Mouse (Mus musculus) embryonic facial prominence, embryonic 14.5 days (tissue): Measurements from ENCODE around the gene Med13l. TPM values are rescaled to one million over a fixed set of nuclear protein-coding genes. Genes with fewer than 3 reads are reported as not detected.

Source experiments
- ATAC-seq: fragments of 200-750 bp; cut with Nextera tagmentation; 2 replicates; pipeline ENCODE4 v1.8.0; 2017; ENCODE audit warnings: low read depth, moderate number of reproducible peaks, moderate TSS enrichment
- DNase-seq: peaks from one replicate; pipeline ENCODE4 v3.0.0-alpha.2; 2015; ENCODE audit warnings: low spot score
- H3K27ac ChIP-seq: fragments of 300-500 bp; sonication (generic); replicated peaks from 2 replicates; pipeline ENCODE4 v1.5.1; 2014; ENCODE audit warnings: low read depth, mild to moderate bottlenecking, low read length, moderate library complexity
- H3K27me3 ChIP-seq: fragments of 300-500 bp; sonication (generic); replicated peaks from 2 replicates; pipeline ENCODE4 v1.6.1; 2014; ENCODE audit warnings: low read length; ENCODE audit not compliant: control insufficient read depth, insufficient read depth
- H3K36me3 ChIP-seq: fragments of 300-500 bp; sonication (generic); 2 replicates; pipeline ENCODE4 v1.6.1; 2014; ENCODE audit warnings: low read length, mixed read lengths; ENCODE audit not compliant: control insufficient read depth, insufficient read depth
- H3K4me1 ChIP-seq: fragments of 300-500 bp; sonication (generic); 2 replicates; pipeline ENCODE4 v1.6.1; 2014; ENCODE audit warnings: antibody characterized with exemption, low read length; ENCODE audit not compliant: control insufficient read depth, insufficient read depth
- H3K4me2 ChIP-seq: fragments of 300-500 bp; sonication (generic); 2 replicates; pipeline ENCODE4 v1.6.1; 2014; ENCODE audit warnings: low read depth, mild to moderate bottlenecking, low read length, moderate library complexity, mixed read lengths
- H3K4me3 ChIP-seq: fragments of 300-500 bp; sonication (generic); 2 replicates; pipeline ENCODE4 v1.5.1; 2014; ENCODE audit warnings: low read depth, mild to moderate bottlenecking, low read length
- H3K9ac ChIP-seq: fragments of 300-500 bp; sonication (generic); 2 replicates; pipeline ENCODE4 v1.6.1; 2014; ENCODE audit warnings: low read depth, mild to moderate bottlenecking, low read length, moderate library complexity, mixed read lengths
- H3K9me3 ChIP-seq: fragments of 300-500 bp; sonication (generic); 2 replicates; pipeline ENCODE4 v1.6.1; 2016; ENCODE audit warnings: low read length; ENCODE audit not compliant: control insufficient read depth
- WGBS: fragments of 180-500 bp; shearing (Covaris S2); extraction: QIAGEN DNeasy Blood & Tissue Kit; methylation state at CpG from one replicate; pipeline ENCODE4 v1.1.7; 2014; 5-methylcytosine and 5-hydroxymethylcytosine counted together
- polyA plus RNA-seq: library from polyadenylated mRNA; unstranded; fragments of >200 nt; fragmentation: Nextera tagmentation; extraction: Ambion mirVana; gene quantifications from 2 replicates; pipeline ENCODE4 v1.2.1, GENCODE M21; 2014

The Med13l gene
- polyA plus RNA-seq, 1 experiment from 2014 or later: 16.5 TPM

- no peaks in the 10 kb centered on the region for H3K27me3 ChIP-seq
- 21% methylated on average over 1 of the region's 1 CpGs for WGBS
- no peak overlapping the region for H3K4me3 ChIP-seq
- ATAC-seq (peak; percentile 79), DNase-seq (peak; percentile 74)
- H3K4me2 ChIP-seq: no peak overlapping the region
- H3K36me3 ChIP-seq: peaks cover 70% of the 10 kb centered on the region
- no peaks in the 10 kb centered on the region for H3K9me3 ChIP-seq
- H3K4me1 ChIP-seq: no peaks in the 10 kb centered on the region
- H3K9ac ChIP-seq: no peak overlapping the region
- H3K27ac ChIP-seq: no peak overlapping the region
Measured at GRCm38 (mm10) chr5:118737548-118737947, 177.1 kb downstream of the Med13l start.

GRCm38 (mm10) chr5:118743067-118743466 is 182.6 kb downstream of the Med13l start:
- DNase-seq: peak; percentile 35
- no peak for ATAC-seq
- peaks cover 88% of the 10 kb centered on the region for H3K36me3 ChIP-seq
- no peak overlapping the region for H3K27ac ChIP-seq
- no peaks in the 10 kb centered on the region for H3K9me3 ChIP-seq
- no peaks in the 10 kb centered on the region for H3K27me3 ChIP-seq
- H3K4me1 ChIP-seq: no peaks in the 10 kb centered on the region
- H3K4me3 ChIP-seq: no peak overlapping the region
- 64% methylated on average over 2 of the region's 2 CpGs for WGBS
- no peak overlapping the region for H3K4me2 ChIP-seq
- no peak overlapping the region for H3K9ac ChIP-seq

- DNase-seq (no peak), ATAC-seq (no peak)
- Histone ChIP-seq H3K27ac (no peak overlapping the region), H3K36me3 (peaks cover 85% of the 10 kb centered on the region), H3K4me1 (no peaks in the 10 kb centered on the region), H3K4me2 (no peak overlapping the region), H3K9ac (no peak overlapping the region), H3K4me3 (no peak overlapping the region), H3K27me3 (no peaks in the 10 kb centered on the region), H3K9me3 (no peaks in the 10 kb centered on the region)
- 85% methylated on average over 10 of the region's 10 CpGs for WGBS
Measured at GRCm38 (mm10) chr5:118747026-118747425, 186.5 kb downstream of the Med13l start.

GRCm38 (mm10) chr5:118751446-118752179 is 191.1 kb downstream of the Med13l start:
- no peaks in the 10 kb centered on the region for H3K9me3 ChIP-seq
- H3K9ac ChIP-seq: no peak overlapping the region
- ATAC-seq (no peak), DNase-seq (no peak)
- WGBS: 72% methylated on average over 13 of the region's 13 CpGs
- peaks cover 91% of the 10 kb centered on the region for H3K36me3 ChIP-seq
- H3K4me2 ChIP-seq: no peak overlapping the region
- no peaks in the 10 kb centered on the region for H3K27me3 ChIP-seq
- H3K27ac ChIP-seq: no peak overlapping the region
- no peaks in the 10 kb centered on the region for H3K4me1 ChIP-seq
- no peak overlapping the region for H3K4me3 ChIP-seq

GRCm38 (mm10) chr5:118752868-118753267 is 192.4 kb downstream of the Med13l start:
- Histone ChIP-seq H3K9ac (no peak overlapping the region), H3K4me1 (no peaks in the 10 kb centered on the region), H3K27me3 (no peaks in the 10 kb centered on the region), H3K4me3 (no peak overlapping the region), H3K9me3 (no peaks in the 10 kb centered on the region), H3K27ac (no peak overlapping the region), H3K36me3 (peaks cover 94% of the 10 kb centered on the region), H3K4me2 (no peak overlapping the region)
- 82% methylated on average over 3 of the region's 3 CpGs for WGBS
- DNase-seq: no peak
- ATAC-seq: no peak

GRCm38 (mm10) chr5:118753471-118754044 is 193.1 kb downstream of the Med13l start:
- DNase-seq (no peak), ATAC-seq (no peak)
- H3K4me1 ChIP-seq: no peaks in the 10 kb centered on the region
- no peaks in the 10 kb centered on the region for H3K27me3 ChIP-seq
- no peak overlapping the region for H3K27ac ChIP-seq
- no peak overlapping the region for H3K4me2 ChIP-seq
- no peak overlapping the region for H3K4me3 ChIP-seq
- no peaks in the 10 kb centered on the region for H3K9me3 ChIP-seq
- peaks cover 99% of the 10 kb centered on the region for H3K36me3 ChIP-seq
- H3K9ac ChIP-seq: no peak overlapping the region
- WGBS: 76% methylated on average over 10 of the region's 10 CpGs

GRCm38 (mm10) chr5:118754191-118754759 is 193.8 kb downstream of the Med13l start:
- no peak overlapping the region for H3K4me2 ChIP-seq
- ATAC-seq (no peak), DNase-seq (no peak)
- peaks cover 99% of the 10 kb centered on the region for H3K36me3 ChIP-seq
- H3K9ac ChIP-seq: no peak overlapping the region
- no peaks in the 10 kb centered on the region for H3K4me1 ChIP-seq
- H3K27ac ChIP-seq: no peak overlapping the region
- 95% methylated on average over 4 of the region's 4 CpGs for WGBS
- no peaks in the 10 kb centered on the region for H3K9me3 ChIP-seq
- no peaks in the 10 kb centered on the region for H3K27me3 ChIP-seq
- no peak overlapping the region for H3K4me3 ChIP-seq

GRCm38 (mm10) chr5:118756078-118756477 is 195.6 kb downstream of the Med13l start:
- H3K4me3 ChIP-seq: no peak overlapping the region
- H3K36me3 ChIP-seq: peaks cover 99% of the 10 kb centered on the region
- ATAC-seq: no peak
- no peaks in the 10 kb centered on the region for H3K27me3 ChIP-seq
- no peaks in the 10 kb centered on the region for H3K9me3 ChIP-seq
- WGBS: 70% methylated on average over 2 of the region's 2 CpGs
- DNase-seq: no peak
- no peaks in the 10 kb centered on the region for H3K4me1 ChIP-seq
- H3K27ac ChIP-seq: no peak overlapping the region
- no peak overlapping the region for H3K4me2 ChIP-seq
- H3K9ac ChIP-seq: no peak overlapping the region
